Mouse (Mus musculus) naive thymus-derived CD4-positive, alpha-beta T cell, adult 5 months (primary cell): Measurements from ENCODE around the gene Rpl29. TPM values are rescaled to one million over a fixed set of nuclear protein-coding genes. Genes with fewer than 3 reads are reported as not detected.

Experiments
- polyA plus RNA-seq: library from polyadenylated mRNA; unstranded; fragments of 100-300 nt; shearing (Covaris generic); gene quantifications from one replicate; pipeline ENCODE4 v1.2.1, GENCODE M21; 2017

Gene Rpl29
- polyA plus RNA-seq = 699 TPM

GRCm38 (mm10) chr9:106429221-106430014, at the start of gene Rpl29:
Rpl29 (plus strand) TSS chr9:106429454.

GRCm38 (mm10) chr9:106447348-106447747, 18.1 kb downstream of the Rpl29 start, which contains the start of the genes Abhd14b and Abhd14a:
Abhd14b (plus strand) TSS chr9:106447459.
Abhd14a (minus strand) TSS chr9:106447678.

GRCm38 (mm10) chr9:106453271-106454070, 24.2 kb downstream of the Rpl29 start, which contains the start of gene Pcbp4:
Pcbp4 (plus strand) TSS chr9:106453291.

GRCm38 (mm10) chr9:106465571-106466200, 36.4 kb downstream of the Rpl29 start, which contains the start of gene Gpr62:
Gpr62 (minus strand) TSS chr9:106465938.

GRCm38 (mm10) chr9:106475663-106476001, 46.4 kb downstream of the Rpl29 start, which contains the start of gene Rrp9:
Rrp9 (plus strand) TSS chr9:106475963.

GRCm38 (mm10) chr9:106476924-106477484, 47.8 kb downstream of the Rpl29 start, which contains the start of gene Parp3:
Parp3 (minus strand) TSS chr9:106476949.

Other genes starting within 250 kb of the Rpl29 start
- gene Ppm1m, start 229.7 kb upstream of the Rpl29 start, polyA plus RNA-seq = 41.3 TPM
- 141 TPM for gene Twf2, start 226.3 kb upstream of the Rpl29 start, polyA plus RNA-seq
- not detected for gene Tlr9, start 206.9 kb upstream of the Rpl29 start, polyA plus RNA-seq
- gene Alas1, start 180.8 kb upstream of the Rpl29 start, polyA plus RNA-seq = 33.6 TPM
- gene Poc1a, start 148.4 kb upstream of the Rpl29 start, polyA plus RNA-seq = 3.2 TPM
- 27.5 TPM for gene Dusp7, start 60.8 kb upstream of the Rpl29 start, polyA plus RNA-seq
- 13.8 TPM for gene Acy1, start 8.9 kb downstream of the Rpl29 start, polyA plus RNA-seq
- 5.1 TPM for gene Abhd14b, start 18.0 kb downstream of the Rpl29 start, polyA plus RNA-seq
- 8.6 TPM for gene Abhd14a, start 18.2 kb downstream of the Rpl29 start, polyA plus RNA-seq
- gene Pcbp4, start 23.8 kb downstream of the Rpl29 start, polyA plus RNA-seq = 8.3 TPM
- gene Gpr62, start 36.5 kb downstream of the Rpl29 start, polyA plus RNA-seq = not detected
- gene Rrp9, start 46.5 kb downstream of the Rpl29 start, polyA plus RNA-seq = 98.3 TPM
- gene Parp3, start 47.5 kb downstream of the Rpl29 start, polyA plus RNA-seq = 46.8 TPM
- not detected for gene Iqcf1, start 70.5 kb downstream of the Rpl29 start, polyA plus RNA-seq
- not detected for gene Iqcf5, start 85.1 kb downstream of the Rpl29 start, polyA plus RNA-seq
- not detected for gene Iqcf3, start 132.2 kb downstream of the Rpl29 start, polyA plus RNA-seq
- not detected for gene Iqcf4, start 141.5 kb downstream of the Rpl29 start, polyA plus RNA-seq
- not detected for gene Iqcf6, start 197.1 kb downstream of the Rpl29 start, polyA plus RNA-seq
- not detected for gene Grm2, start 226.6 kb downstream of the Rpl29 start, polyA plus RNA-seq